In the genomic region with DNA sequence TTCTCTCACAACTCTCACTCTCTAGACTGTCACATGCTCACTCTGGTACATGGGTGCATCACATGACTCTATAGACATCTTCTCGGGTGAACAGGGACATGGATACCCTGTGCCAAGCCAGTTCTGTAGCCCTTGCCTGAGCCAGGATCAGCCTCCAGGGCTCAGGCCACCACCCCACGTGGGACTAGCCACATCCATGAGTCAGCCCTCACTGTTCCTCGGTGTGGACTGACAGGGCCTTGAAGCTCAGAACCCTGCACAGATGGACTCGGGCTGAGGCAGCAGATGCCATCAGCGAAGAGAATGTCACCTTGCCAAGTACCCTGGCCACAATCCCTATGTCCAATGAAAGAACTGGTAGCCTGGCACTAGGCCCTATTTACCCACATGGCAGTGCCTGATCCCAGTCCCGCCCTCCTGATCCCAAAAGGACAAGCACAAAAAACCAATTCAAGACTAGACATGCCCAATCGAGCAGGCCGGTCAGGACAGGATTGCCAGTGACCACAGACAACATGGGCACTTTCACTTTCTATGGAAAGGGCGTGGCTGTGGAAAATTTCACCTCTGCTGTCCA, we compare ENCODE assay signal across 9 mouse cellular contexts. TPM values are rescaled to one million over a fixed set of nuclear protein-coding genes. Genes with fewer than 3 reads are reported as not detected.
DNase-seq lines count a peak whose midpoint lies in the region; ATAC-seq and TF ChIP-seq lines count a peak whose summit lies in the region.
"Had no signal": no experiment of that assay in that cellular context is flagged by ENCODE, and none has a peak within 500 bp of the region (broad histone marks: within the 10 kb centered on the region; RNA-seq: fewer than 3 reads in every experiment).

No protein-coding gene starts in this region.

- no peak overlapping the region for H3K27ac ChIP-seq in kidney, embryonic 15.5 days
- H3K27ac ChIP-seq in brown adipose tissue, adult 24 weeks (replicated peaks; ENCODE audit: low read depth, low read length): 0 out of 2 replicates have a peak overlapping the region, but pooled peaks have one; percentile 1
- no peak overlapping the region for H3K27ac ChIP-seq in kidney, postnatal 0 days
- H3K27ac ChIP-seq: heart, embryonic 13.5 days had no signal

- no peak overlapping the region for H3K9ac ChIP-seq in kidney, embryonic 15.5 days
- H3K9ac ChIP-seq in kidney, postnatal 0 days (ENCODE audit: low read depth, low read length): no peak overlapping the region

- H3K36me3 ChIP-seq in kidney, embryonic 15.5 days: no peaks in the 10 kb centered on the region
- no peaks in the 10 kb centered on the region for H3K36me3 ChIP-seq in kidney, postnatal 0 days (ENCODE audit: insufficient read depth, low read length)

- DNase-seq in kidney, adult 18-20 months: peak; percentile 61
- DNase-seq in MN1 (ENCODE audit: low spot score): peak; percentile 77
- DNase-seq in kidney, postnatal 0 days (ENCODE audit: low spot score): no peak
- no peak for DNase-seq in spleen, postnatal 36 days (ENCODE audit: low spot score in 2 of 2)
- DNase-seq in ovary, postnatal 36 days (ENCODE audit: low spot score): no peak
- DNase-seq in testis, postnatal 10 days (ENCODE audit: low spot score): no peak

- no peak for TF ChIP-seq CTCF in kidney, postnatal 0 days (IDR thresholded peaks at IDR 0.05; ENCODE audit: low read depth)

- H3K4me1 ChIP-seq in kidney, embryonic 15.5 days: peaks cover 4% of the 10 kb centered on the region; the same call in 1 of the 2 replicates
- H3K4me1 ChIP-seq in brown adipose tissue, adult 24 weeks (ENCODE audit: control insufficient read depth, insufficient read depth, insufficient read length, low read length): peaks cover 15% of the 10 kb centered on the region
- no peaks in the 10 kb centered on the region for H3K4me1 ChIP-seq in kidney, postnatal 0 days (replicated peaks; ENCODE audit: insufficient read depth, low read length)

- no peaks in the 10 kb centered on the region for H3K9me3 ChIP-seq in kidney, embryonic 15.5 days (replicated peaks)
- H3K9me3 ChIP-seq in kidney, postnatal 0 days (replicated peaks; ENCODE audit: low read length): no peaks in the 10 kb centered on the region
- H3K9me3 ChIP-seq: heart, embryonic 13.5 days had no signal

- H3K27me3 ChIP-seq in kidney, embryonic 15.5 days: no peaks in the 10 kb centered on the region
- H3K27me3 ChIP-seq in kidney, postnatal 0 days (ENCODE audit: insufficient read depth, low read length): no peaks in the 10 kb centered on the region
- H3K27me3 ChIP-seq: heart, embryonic 13.5 days had no signal

- ATAC-seq in kidney, embryonic 15.5 days (replicated peaks; ENCODE audit: low FRiP score): no peak
- 0 out of 2 replicates have a peak, but pooled peaks have one; percentile 34 for ATAC-seq in kidney, postnatal 0 days (replicated peaks; ENCODE audit: low FRiP score, low read depth)

- H3K4me3 ChIP-seq in kidney, embryonic 15.5 days (replicated peaks): no peak overlapping the region
- no peak overlapping the region for H3K4me3 ChIP-seq in brown adipose tissue, adult 24 weeks (ENCODE audit: insufficient read depth, low read depth, low read length)
- H3K4me3 ChIP-seq in kidney, postnatal 0 days (replicated peaks; ENCODE audit: low read depth, low read length): no peak overlapping the region
- H3K4me3 ChIP-seq: heart, embryonic 13.5 days had no signal

- WGBS in kidney, embryonic 15.5 days: 89% methylated on average over 9 of the region's 9 CpGs
- WGBS in kidney, postnatal 0 days: 85% methylated on average over 9 of the region's 9 CpGs

- H3K4me2 ChIP-seq in kidney, embryonic 15.5 days: no peak overlapping the region
- no peak overlapping the region for H3K4me2 ChIP-seq in kidney, postnatal 0 days (ENCODE audit: low read length)
- H3K4me2 ChIP-seq: heart, embryonic 13.5 days had no signal

RNA-seq across cellular contexts. Expression of gene Hk1, which starts 59.2 kb away (rescaled TPM):
- polyA plus RNA-seq in kidney, embryonic 15.5 days (2015; fragmentation: Nextera tagmentation; extraction: Ambion mirVana): 51.7 and 58.5 TPM in 2 replicates
- 19.8 and 27.2 TPM in 2 replicates for polyA plus RNA-seq in brown adipose tissue, adult 24 weeks (2012; ENCODE audit: insufficient read depth, insufficient read length, missing spikeins)
- 62.6 and 68.3 TPM in 2 replicates for polyA plus RNA-seq in kidney, postnatal 0 days (2015; fragmentation: Nextera tagmentation; extraction: Ambion mirVana)

Comparison
In these comparisons a context has a peak if more than half of its experiments do, and no peak if none do; other contexts are left out.
1. DNase-seq: peak in kidney, adult 18-20 months (single experiment) and MN1 (single experiment); none in kidney, postnatal 0 days (single experiment), spleen, postnatal 36 days (0 of 2), ovary, postnatal 36 days (single experiment) and testis, postnatal 10 days (single experiment).